ENCODE assay signal across 11 mouse cellular contexts in genomic region chr4:124695786-124696516, GRCm38 (mm10). TPM values are rescaled to one million over a fixed set of nuclear protein-coding genes. Genes with fewer than 3 reads are reported as not detected.
A peak's percentile ranks its signal among the peaks of the same experiment; 100 is the strongest.
DNase-seq lines count a peak whose midpoint lies in the region; ATAC-seq and TF ChIP-seq lines count a peak whose summit lies in the region.
"Had no signal": no experiment of that assay in that cellular context is flagged by ENCODE, and none has a peak within 500 bp of the region (broad histone marks: within the 10 kb centered on the region; RNA-seq: fewer than 3 reads in every experiment).

No protein-coding gene starts in this region.

- no peak overlapping the region; the same call in 1 of the 2 replicates for H3K27ac ChIP-seq in heart, embryonic 10.5 days
- H3K27ac ChIP-seq in kidney, embryonic 15.5 days, result no peak overlapping the region
- no peak overlapping the region for H3K27ac ChIP-seq in small intestine, adult 2 months (ENCODE audit: insufficient read depth, low read depth, low read length)
- H3K27ac ChIP-seq: midbrain, embryonic 10.5 days had no signal

- H3K4me1 ChIP-seq in heart, embryonic 10.5 days, result peaks cover 28% of the 10 kb centered on the region
- peaks cover 45% of the 10 kb centered on the region for H3K4me1 ChIP-seq in kidney, embryonic 15.5 days
- H3K4me1 ChIP-seq in small intestine, adult 2 months (ENCODE audit: control insufficient read depth, insufficient read depth, insufficient read length, low read length), result peaks cover 6% of the 10 kb centered on the region

- intact Hi-C loops in heart, postnatal 10 days (cut with DNase I), result no loop called here

- peak overlapping the region; percentile 38 for H3K4me2 ChIP-seq in kidney, embryonic 15.5 days

- peaks cover 14% of the 10 kb centered on the region for H3K27me3 ChIP-seq in heart, embryonic 10.5 days (ENCODE audit: insufficient read depth, poor library complexity, severe bottlenecking)
- H3K27me3 ChIP-seq in kidney, embryonic 15.5 days, result 0 out of 2 replicates have a peak, but pooled peaks cover 6% of the 10 kb centered on the region
- no peaks in the 10 kb centered on the region for H3K27me3 ChIP-seq in small intestine, adult 2 months (ENCODE audit: control insufficient read depth, insufficient read depth, low read length)
- H3K27me3 ChIP-seq: Patski had no signal

- WGBS in heart, embryonic 10.5 days, result 19% methylated on average over 18 of the region's 18 CpGs
- WGBS in kidney, embryonic 15.5 days, result 6% methylated on average over 18 of the region's 18 CpGs
- WGBS in small intestine, adult 2 months, result 15% methylated on average over 18 of the region's 18 CpGs

- no peaks in the 10 kb centered on the region for H3K9me3 ChIP-seq in heart, embryonic 10.5 days
- H3K9me3 ChIP-seq in kidney, embryonic 15.5 days (replicated peaks), result no peaks in the 10 kb centered on the region
- H3K9me3 ChIP-seq: midbrain, embryonic 10.5 days had no signal

- TF ChIP-seq POLR2A in small intestine, adult 2 months (IDR thresholded peaks at IDR 0.05; ENCODE audit: low read depth, low read length), result no peak

- peak overlapping the region; percentile 13; the same call in 1 of the 2 replicates for H3K4me3 ChIP-seq in heart, embryonic 10.5 days
- no peak overlapping the region for H3K4me3 ChIP-seq in kidney, embryonic 15.5 days (replicated peaks)
- H3K4me3 ChIP-seq in small intestine, adult 2 months (ENCODE audit: low read depth, low read length), result peak overlapping the region; percentile 24; the same call in 1 of the 2 replicates
- H3K4me3 ChIP-seq: midbrain, embryonic 10.5 days had no signal

- DNase-seq in heart, embryonic 10.5 days (ENCODE audit: low spot score), result no peak
- no peak for DNase-seq in heart, postnatal 10 days
- peak; percentile 33 for DNase-seq in T-cell, adult 2 months (ENCODE audit: low spot score)
- DNase-seq in left cerebral cortex, adult 8-10 months (ENCODE audit: low spot score in 2 of 2), result no peak
- no peak for DNase-seq in cerebellum, postnatal 36 days
- DNase-seq in lung, adult 18-20 months, result no peak

- no peak for ATAC-seq in kidney, embryonic 15.5 days (replicated peaks; ENCODE audit: low FRiP score)
- ATAC-seq: forebrain, embryonic 14.5 days; Patski had no signal

- H3K9ac ChIP-seq in kidney, embryonic 15.5 days, result no peak overlapping the region

- TF ChIP-seq CTCF in small intestine, adult 2 months (IDR thresholded peaks at IDR 0.05; ENCODE audit: extremely low read depth, insufficient read length, insufficient replicate concordance, low read depth, low read length), result no peak

- H3K36me3 ChIP-seq in heart, embryonic 10.5 days, result no peaks in the 10 kb centered on the region
- 0 out of 2 replicates have a peak, but pooled peaks cover 7% of the 10 kb centered on the region for H3K36me3 ChIP-seq in kidney, embryonic 15.5 days
- H3K36me3 ChIP-seq in small intestine, adult 2 months (ENCODE audit: control insufficient read depth, insufficient read depth, low read length), result no peaks in the 10 kb centered on the region
- H3K36me3 ChIP-seq: midbrain, embryonic 10.5 days had no signal

RNA-seq across cellular contexts. Expression of gene Utp11, which starts 2.6 kb away (rescaled TPM):
- polyA plus RNA-seq in heart, embryonic 10.5 days (2016; fragmentation: Nextera tagmentation; extraction: Ambion mirVana), result 53.0 and 63.6 TPM in 2 replicates
- total RNA-seq in heart, postnatal 10 days (2021), result 10 to 100 TPM; 13.8 to 16.8 TPM
- 78.5 and 81.9 TPM in 2 replicates for polyA plus RNA-seq in kidney, embryonic 15.5 days (2015; fragmentation: Nextera tagmentation; extraction: Ambion mirVana)
- 0.57 and 0.85 TPM in 2 replicates for polyA plus RNA-seq in small intestine, adult 2 months (2012; rRNA removed)
- 10 to 100 TPM; 13.2 to 16.9 (median 16.3) TPM for total RNA-seq in left cerebral cortex, adult 8-10 months (2022)

RNA-seq across cellular contexts. Expression of gene Fhl3, which starts 4.5 kb away (rescaled TPM):
- polyA plus RNA-seq in heart, embryonic 10.5 days (2016; fragmentation: Nextera tagmentation; extraction: Ambion mirVana), result 3.9 and 5.4 TPM in 2 replicates
- total RNA-seq in heart, postnatal 10 days (2021), result 10 to 100 TPM; 15.7 to 19.6 TPM
- 8.4 and 12.4 TPM in 2 replicates for polyA plus RNA-seq in kidney, embryonic 15.5 days (2015; fragmentation: Nextera tagmentation; extraction: Ambion mirVana)
- 6.8 and 9.2 TPM in 2 replicates for polyA plus RNA-seq in small intestine, adult 2 months (2012; rRNA removed)
- 1 to 10 TPM; 1.4 to 3.1 (median 1.7) TPM for total RNA-seq in left cerebral cortex, adult 8-10 months (2022)

RNA-seq across cellular contexts. Expression of gene Sf3a3, which starts 18.6 kb away (rescaled TPM):
- 137 and 180 TPM in 2 replicates for polyA plus RNA-seq in heart, embryonic 10.5 days (2016; fragmentation: Nextera tagmentation; extraction: Ambion mirVana)
- 10 to 100 TPM; 26.2 to 32.5 TPM for total RNA-seq in heart, postnatal 10 days (2021)
- polyA plus RNA-seq in kidney, embryonic 15.5 days (2015; fragmentation: Nextera tagmentation; extraction: Ambion mirVana), result 171 and 175 TPM in 2 replicates
- 3.3 and 7.2 TPM in 2 replicates for polyA plus RNA-seq in small intestine, adult 2 months (2012; rRNA removed)
- 10 to 100 TPM; 32.4 to 39.9 (median 35.4) TPM for total RNA-seq in left cerebral cortex, adult 8-10 months (2022)

RNA-seq across cellular contexts. Expression of gene Pou3f1, which starts 39.3 kb away (rescaled TPM):
- polyA plus RNA-seq in heart, embryonic 10.5 days (2016; fragmentation: Nextera tagmentation; extraction: Ambion mirVana), result 0.10 and 0.35 TPM in 2 replicates
- total RNA-seq in heart, postnatal 10 days (2021), result under 1 TPM; 0.12 to 0.26 TPM
- polyA plus RNA-seq in kidney, embryonic 15.5 days (2015; fragmentation: Nextera tagmentation; extraction: Ambion mirVana), result 0.62 and 0.69 TPM in 2 replicates
- polyA plus RNA-seq in small intestine, adult 2 months (2012; rRNA removed), result 0.04 and 0.09 TPM in 2 replicates
- 10 to 100 TPM; 15.9 to 20.5 (median 18.3) TPM for total RNA-seq in left cerebral cortex, adult 8-10 months (2022)

RNA-seq across cellular contexts. Expression of gene Inpp5b, which starts 45.7 kb away (rescaled TPM):
- 19.9 and 25.5 TPM in 2 replicates for polyA plus RNA-seq in heart, embryonic 10.5 days (2016; fragmentation: Nextera tagmentation; extraction: Ambion mirVana)
- 10 to 100 TPM; 10.1 to 14.9 TPM for total RNA-seq in heart, postnatal 10 days (2021)
- 29.6 and 33.7 TPM in 2 replicates for polyA plus RNA-seq in kidney, embryonic 15.5 days (2015; fragmentation: Nextera tagmentation; extraction: Ambion mirVana)
- polyA plus RNA-seq in small intestine, adult 2 months (2012; rRNA removed), result 21.8 and 26.7 TPM in 2 replicates
- total RNA-seq in left cerebral cortex, adult 8-10 months (2022), result 10 to 100 TPM; 37.0 to 47.9 (median 44.4) TPM

Comparison
In these comparisons a context has a peak if more than half of its experiments do, and no peak if none do; other contexts are left out.
1. RNA of gene Utp11, which starts 2.6 kb away (polyA plus RNA-seq): 78.5 to 81.9 TPM in kidney, embryonic 15.5 days and 53.0 to 63.6 TPM in heart, embryonic 10.5 days; 0.57 to 0.85 TPM in small intestine, adult 2 months; every median in the first group is over 10 times any median in the second.
2. RNA of gene Sf3a3, which starts 18.6 kb away (polyA plus RNA-seq): 137 to 180 TPM in heart, embryonic 10.5 days and 171 to 175 TPM in kidney, embryonic 15.5 days; 3.3 to 7.2 TPM in small intestine, adult 2 months; every median in the first group is over 10 times any median in the second.